Mouse (Mus musculus) kidney, postnatal 14 days (tissue): ENCODE measurements around the gene Car9.
"Not testable (repeated sequence)": the region's sequence is repeated elsewhere in the genome, so short reads cannot be mapped to it uniquely, and the experiment has no call there.

Experiments
- DNase-seq: peaks from one replicate; pipeline ENCODE4 v3.0.0; 2022; ENCODE audit warnings: mixed read lengths

The Car9 gene

GRCm38 (mm10) chr4:43530581-43530980 lies 23.8 kb downstream of the Car9 start:
- DNase-seq = peak; percentile 78

GRCm38 (mm10) chr4:43533270-43533669 lies 26.5 kb downstream of the Car9 start:
- peak; percentile 61 for DNase-seq

DNA sequence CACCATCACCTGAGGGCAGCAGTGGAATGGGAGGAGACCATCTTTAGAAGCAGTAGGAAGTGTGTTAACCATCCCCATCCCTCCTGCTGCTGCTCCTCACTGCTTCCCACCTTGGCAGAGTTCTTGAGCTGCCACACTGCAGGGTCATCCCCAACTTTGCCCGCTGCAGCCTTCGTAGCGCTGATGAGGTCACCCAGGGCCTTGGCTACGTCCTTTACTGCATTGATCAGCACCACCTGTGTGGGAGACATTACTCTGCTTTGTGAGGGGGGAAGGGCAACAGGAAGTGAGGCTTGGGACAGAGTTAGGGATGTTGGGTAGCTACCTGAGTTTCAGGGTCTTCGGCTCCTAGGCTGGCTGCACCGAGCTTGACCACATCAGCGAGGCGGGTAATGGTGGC lies 28.9 kb downstream of the Car9 start:
- DNase-seq = no peak

DNA sequence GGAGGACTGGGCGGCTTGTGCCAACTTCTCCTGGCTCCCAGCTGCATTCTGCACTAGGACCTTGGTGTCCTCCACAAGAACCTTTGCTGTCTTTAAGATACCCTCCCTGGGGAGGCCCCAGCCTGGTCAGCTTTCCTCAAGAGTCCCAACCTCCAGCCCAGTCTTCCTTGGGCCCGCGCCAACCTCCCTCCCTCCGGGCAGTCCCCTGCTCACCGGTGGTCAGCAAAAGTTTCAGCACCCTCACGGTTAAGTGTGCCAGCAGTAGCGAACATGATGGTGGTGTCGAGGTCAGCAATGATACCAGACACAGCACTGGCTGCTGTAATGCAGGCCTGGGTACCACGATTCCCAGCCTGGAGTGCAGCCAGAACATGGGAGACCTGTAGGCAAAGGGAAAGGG lies 29.3 kb downstream of the Car9 start:
- DNase-seq = no peak

- no peak for DNase-seq
Observed at GRCm38 (mm10) chr4:43542044-43542443, 35.3 kb downstream of the Car9 start.

DNA sequence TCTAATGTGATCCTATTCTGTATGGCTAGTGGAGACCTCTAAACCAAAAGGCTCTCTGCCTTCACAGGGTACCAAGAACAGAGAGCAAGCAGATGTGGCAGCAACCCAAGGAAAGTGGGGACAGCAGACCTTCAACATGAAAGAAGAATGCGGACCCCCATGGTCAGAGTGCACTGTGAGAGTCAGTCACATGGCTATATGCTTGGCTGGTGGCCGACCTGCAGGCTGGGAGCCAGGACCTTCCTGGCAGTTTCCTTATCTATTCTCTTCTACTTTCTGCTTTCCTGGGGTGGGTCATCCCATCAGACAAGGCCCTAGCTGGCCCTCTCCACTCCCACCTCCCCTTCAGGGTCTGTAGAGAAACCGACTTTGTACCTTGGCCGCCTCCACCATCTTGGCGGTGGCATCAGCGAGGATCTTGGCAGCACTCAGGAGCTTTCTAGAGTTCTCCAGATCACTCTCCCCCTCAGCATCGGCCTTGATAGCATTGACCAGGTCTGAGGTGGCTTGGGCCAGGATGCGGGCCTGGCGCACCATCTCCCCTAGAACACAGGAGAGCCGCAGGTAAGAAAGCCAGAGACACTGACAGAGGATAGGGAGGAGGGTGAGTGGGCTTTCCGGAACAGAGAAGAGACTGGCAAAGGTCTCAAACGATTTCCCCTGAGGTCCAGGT lies 39.7 kb downstream of the Car9 start:
- DNase-seq = peak; percentile 48

DNA sequence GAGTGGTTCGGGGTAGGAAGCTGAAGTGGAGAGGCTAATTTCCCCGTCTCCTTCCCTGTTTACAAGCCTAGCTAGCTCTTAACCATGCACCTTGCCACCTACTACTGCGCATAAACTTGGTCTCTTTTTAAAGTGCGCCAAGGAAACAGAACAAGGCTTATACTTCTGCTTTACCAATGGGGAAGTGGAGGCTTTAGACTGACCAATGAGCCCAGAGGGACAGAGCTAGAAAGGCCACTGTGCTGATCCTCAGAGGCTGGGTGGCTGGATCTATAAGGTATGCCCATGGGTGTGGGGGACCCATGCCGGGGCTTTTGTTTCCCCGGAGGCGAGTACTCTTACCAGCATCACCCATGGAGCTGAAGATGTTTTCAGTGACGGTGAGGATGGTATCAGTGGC lies 40.4 kb downstream of the Car9 start:
- no peak for DNase-seq

DNA sequence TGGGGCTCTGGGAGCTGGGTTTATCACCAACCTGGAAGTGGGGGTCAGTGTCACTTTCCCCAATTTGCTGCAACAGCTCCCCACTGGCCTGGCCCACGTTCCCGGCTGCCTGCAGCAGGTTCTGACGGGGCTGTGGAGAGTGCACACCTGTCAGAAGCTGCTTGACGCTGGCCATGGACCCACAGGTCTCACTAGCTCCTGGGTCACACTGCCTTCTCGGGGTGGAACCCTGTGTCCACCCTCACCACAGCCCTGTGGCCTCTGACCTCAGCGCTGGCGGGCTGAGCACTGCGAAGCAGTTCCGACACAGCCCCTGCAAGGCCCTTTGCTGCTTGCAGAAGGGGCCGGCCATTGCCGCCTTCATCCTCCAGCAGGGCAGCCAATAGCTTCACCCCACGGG lies 42.3 kb downstream of the Car9 start:
- no peak for DNase-seq

DNA sequence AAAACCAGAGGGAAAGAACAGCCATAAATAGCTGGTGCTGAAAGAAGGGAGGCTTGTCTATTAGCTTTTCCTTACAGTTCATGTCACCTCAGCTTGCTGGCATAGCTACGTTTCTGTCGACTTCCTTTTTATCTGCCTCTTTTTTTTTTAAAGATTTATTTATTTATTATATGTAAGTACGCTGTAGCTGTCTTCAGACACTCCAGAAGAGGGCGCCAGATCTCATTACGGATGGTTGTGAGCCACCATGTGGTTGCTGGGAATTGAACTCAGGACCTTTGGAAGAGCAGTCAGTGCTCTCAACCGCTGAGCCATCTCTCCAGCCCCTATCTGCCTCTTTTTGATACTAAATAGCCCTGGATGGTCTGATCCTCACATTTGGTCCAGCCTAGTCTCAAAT lies 45.1 kb downstream of the Car9 start:
- not testable (repeated sequence) for DNase-seq

GRCm38 (mm10) chr4:43552437-43552836 lies 45.7 kb downstream of the Car9 start:
- no peak for DNase-seq

DNA sequence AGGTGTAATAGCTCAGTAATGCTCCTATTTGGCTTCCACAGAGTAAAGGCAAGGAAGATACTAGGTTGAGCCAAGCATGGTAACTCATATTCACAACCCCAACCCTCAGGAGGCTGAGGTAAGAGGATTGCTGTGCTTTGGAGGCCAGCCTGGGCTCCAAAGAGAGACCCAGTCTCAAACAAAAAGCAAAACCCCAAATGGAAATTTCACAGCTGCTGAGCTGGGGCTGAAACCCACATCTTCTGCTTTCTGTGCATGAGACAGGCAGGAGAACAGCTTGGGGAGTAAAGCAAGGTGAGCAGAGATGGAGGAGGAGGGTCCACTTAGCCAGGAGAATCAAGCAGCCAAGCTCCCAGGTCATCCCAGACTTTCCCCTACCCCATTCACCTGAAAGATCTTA lies 47.1 kb downstream of the Car9 start:
- DNase-seq = no peak

- no peak for DNase-seq
Observed at GRCm38 (mm10) chr4:43555926-43556325, 49.2 kb downstream of the Car9 start.

DNA sequence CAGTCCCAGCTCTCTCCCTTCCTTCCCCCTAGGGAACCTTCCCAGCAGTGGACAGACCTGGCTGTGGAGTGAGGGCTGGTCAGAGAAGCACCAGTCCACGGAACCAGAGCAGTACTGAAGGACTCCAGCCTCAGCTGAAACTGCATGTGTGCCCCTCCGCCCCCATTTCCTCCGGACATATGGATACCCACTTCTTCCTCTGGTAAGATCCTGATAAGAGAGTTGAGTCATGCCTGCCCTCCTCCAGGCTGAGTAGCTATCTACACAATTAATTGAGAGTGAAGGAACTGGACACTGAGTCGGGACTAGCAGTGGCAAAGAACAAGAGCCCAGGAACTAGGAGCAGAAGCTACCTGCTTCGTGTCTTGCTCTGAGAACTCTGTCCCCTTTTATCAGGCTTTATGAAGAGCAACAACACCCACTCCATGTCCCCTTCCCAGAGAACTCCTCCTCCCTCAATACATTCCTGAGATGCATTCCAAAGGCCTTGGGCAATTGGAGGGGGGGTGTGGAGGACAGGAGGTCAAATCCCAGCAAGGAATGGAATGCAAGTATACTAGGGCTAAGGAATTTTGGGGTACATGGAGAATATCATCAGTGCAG lies 51.4 kb downstream of the Car9 start:
- DNase-seq = peak; percentile 84

- peak; percentile 89 for DNase-seq
Observed at GRCm38 (mm10) chr4:43558631-43559356, 52.0 kb downstream of the Car9 start.

GRCm38 (mm10) chr4:43559519-43560242 lies 52.9 kb downstream of the Car9 start:
- DNase-seq = no peak

DNA sequence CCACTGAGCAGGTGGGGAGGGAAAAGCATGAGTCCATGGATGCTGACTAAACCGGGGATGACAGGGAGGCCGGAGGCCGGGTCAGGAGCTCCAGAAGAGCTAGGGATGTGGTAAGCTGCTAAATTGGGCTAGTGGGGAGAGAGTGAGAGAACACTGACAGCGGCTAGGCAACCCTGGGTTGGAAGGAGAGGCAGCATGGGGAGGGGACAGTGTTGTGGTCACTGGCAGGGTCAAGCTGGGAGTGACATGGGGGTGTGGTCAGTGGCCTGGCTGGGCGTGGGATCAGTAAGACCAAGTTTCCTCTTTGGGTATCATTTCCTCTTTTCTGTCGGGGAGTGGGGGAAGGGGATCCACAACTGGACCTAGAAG lies 53.5 kb downstream of the Car9 start:
- DNase-seq = peak; percentile 74

DNA sequence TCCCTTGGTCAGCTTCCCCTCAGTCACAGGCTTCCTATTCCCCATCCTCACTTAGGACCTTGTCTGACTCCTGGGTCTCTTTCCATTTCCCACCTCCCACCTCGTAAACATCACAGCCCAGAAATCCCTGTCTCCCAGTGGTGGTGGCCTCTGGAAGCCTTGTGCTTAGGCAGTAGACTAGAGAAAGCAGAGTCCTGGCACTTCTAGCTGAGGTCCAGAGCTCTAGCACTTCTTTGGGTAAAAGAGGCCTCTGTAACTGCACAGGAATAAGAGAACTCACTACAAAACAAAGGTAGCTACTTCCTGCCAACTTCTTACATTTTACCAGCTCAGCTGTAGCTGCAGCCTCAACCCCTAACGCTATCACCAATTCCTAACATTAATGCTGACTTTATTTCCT lies 54.2 kb downstream of the Car9 start:
- DNase-seq = no peak

GRCm38 (mm10) chr4:43561436-43561996 lies 54.8 kb downstream of the Car9 start:
- DNase-seq = no peak

DNA sequence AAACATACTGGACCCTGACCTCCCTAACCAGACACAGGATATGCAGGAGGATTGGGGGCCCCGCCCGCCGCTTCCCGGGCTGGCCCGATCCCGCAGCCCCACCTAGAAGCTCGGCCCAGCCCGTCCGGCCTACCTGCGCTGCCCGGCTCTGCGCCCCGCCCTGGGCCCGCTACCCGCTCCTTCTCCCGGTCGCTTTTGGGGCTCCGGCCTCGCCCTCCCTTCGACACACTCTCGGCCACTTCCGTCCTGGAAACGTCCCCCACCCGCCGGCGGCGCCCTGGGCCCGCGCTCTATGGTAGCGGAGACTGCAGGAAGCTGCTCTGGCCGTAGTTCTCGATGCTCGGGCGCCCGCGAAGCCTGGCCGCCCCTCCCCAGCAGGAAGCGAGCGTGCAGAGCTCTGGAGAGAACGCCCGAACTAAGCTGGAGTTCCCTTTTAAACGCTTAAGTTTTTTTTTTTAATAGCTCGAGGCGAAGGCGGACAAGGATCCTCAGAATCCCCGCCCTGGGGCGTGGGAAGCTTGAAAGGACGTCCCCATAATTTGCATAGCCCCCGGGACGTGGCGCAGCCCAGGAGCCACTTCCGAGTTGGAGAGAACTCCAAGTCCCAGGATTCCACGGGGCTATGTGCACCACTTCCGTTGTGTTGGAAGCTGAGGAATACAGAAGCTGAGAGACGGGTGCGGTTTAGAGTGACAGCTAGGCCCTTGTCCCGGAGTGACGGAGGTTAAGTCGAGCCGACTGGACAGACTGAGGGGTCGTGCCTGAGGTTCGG lies 55.4 kb downstream of the Car9 start, which contains the start of the genes Creb3 and Tln1:
Gene Creb3, plus strand, starts transcription at position 336 of the 772 bp plus-strand sequence.
Gene Tln1, minus strand, starts transcription at position 695 of the 772 bp plus-strand sequence.
- DNase-seq = peak; percentile 97

GRCm38 (mm10) chr4:43562769-43563600 lies 56.2 kb downstream of the Car9 start:
- DNase-seq = no peak
